Mouse (Mus musculus) liver, embryonic 13.5 days (tissue): ENCODE measurements at regions not wholly inside any gene's neighbourhood (a gene's known extent, or its start where the extent isn't known, plus 50 kb on each side); places are given as distances from the start of the nearest gene placed in this dataset.

Experiments
- ATAC-seq: fragments of 200-750 bp; cut with Nextera tagmentation; 2 replicates; pipeline ENCODE4 v1.8.0; 2017; ENCODE audit warnings: low read depth, mild to moderate bottlenecking, moderate number of reproducible peaks, moderate library complexity
- DNase-seq: peaks from one replicate; pipeline ENCODE4 v3.0.0; 2022
- H3K27ac ChIP-seq: fragments of 300-500 bp; sonication (generic); 2 replicates; pipeline ENCODE4 v1.5.1; 2015; ENCODE audit warnings: moderate library complexity, mild to moderate bottlenecking, inconsistent platforms
- H3K27me3 ChIP-seq: fragments of 300-500 bp; sonication (generic); 2 replicates; pipeline ENCODE4 v1.6.1; 2015; ENCODE audit warnings: mild to moderate bottlenecking, inconsistent platforms
- H3K36me3 ChIP-seq: fragments of 300-500 bp; sonication (generic); 2 replicates; pipeline ENCODE4 v1.6.1; 2015; ENCODE audit warnings: mild to moderate bottlenecking, inconsistent platforms
- H3K4me1 ChIP-seq: fragments of 300-500 bp; sonication (generic); replicated peaks from 2 replicates; pipeline ENCODE4 v1.6.1; 2015; ENCODE audit warnings: inconsistent platforms
- H3K4me2 ChIP-seq: fragments of 300-500 bp; sonication (generic); 2 replicates; pipeline ENCODE4 v1.6.1; 2015; ENCODE audit warnings: inconsistent platforms, mild to moderate bottlenecking, moderate library complexity
- H3K4me3 ChIP-seq: fragments of 300-500 bp; sonication (generic); replicated peaks from 2 replicates; pipeline ENCODE4 v1.5.1; 2015; ENCODE audit warnings: mild to moderate bottlenecking, inconsistent platforms
- H3K9ac ChIP-seq: fragments of 300-500 bp; sonication (generic); 2 replicates; pipeline ENCODE4 v1.6.1; 2015; ENCODE audit warnings: mild to moderate bottlenecking, inconsistent platforms
- H3K9me3 ChIP-seq: fragments of 300-500 bp; sonication (generic); replicated peaks from 2 replicates; pipeline ENCODE4 v1.6.1; 2016; ENCODE audit warnings: inconsistent platforms
- WGBS: fragments of 180-500 bp; shearing (Covaris S2); methylation state at CpG from one replicate; pipeline ENCODE4 v1.1.7; 2015; ENCODE audit not compliant: insufficient replicate concordance; 5-methylcytosine and 5-hydroxymethylcytosine counted together

DNA sequence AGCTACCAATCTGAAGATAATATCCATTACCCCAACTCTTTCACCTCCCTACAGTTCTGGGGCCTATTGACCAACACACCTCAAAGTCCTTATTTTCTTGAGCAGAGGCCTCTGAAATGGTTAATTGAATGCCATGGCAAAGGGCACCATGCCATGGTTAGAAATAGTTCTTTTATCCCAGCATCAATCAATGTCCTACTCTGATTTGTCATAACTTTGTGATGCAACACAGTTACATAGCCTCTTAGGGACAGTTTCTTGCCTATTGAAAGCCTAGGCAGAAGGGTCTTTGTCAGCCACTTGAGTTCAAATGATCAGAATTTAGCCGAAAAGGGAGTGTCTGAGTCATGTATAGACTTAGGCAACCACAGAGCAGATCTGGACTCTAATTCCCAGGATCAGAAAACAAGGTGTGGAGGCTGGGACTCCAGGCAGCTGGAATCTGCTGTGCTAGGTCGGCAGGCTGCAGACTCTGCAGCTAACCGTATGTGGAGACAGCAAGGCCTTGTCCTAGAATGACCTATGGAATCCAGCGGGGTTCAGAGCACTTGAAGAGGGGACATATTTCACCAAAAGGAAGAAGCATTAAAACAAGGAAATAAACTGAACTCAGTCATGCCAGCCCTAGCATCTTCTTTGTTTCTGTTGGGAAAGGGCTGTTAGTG, 368.1 kb downstream of the Cog6 start:
- Histone ChIP-seq H3K4me1 (no peaks in the 10 kb centered on the region), H3K27me3 (no peaks in the 10 kb centered on the region), H3K36me3 (no peaks in the 10 kb centered on the region), H3K4me2 (no peak overlapping the region), H3K9me3 (no peaks in the 10 kb centered on the region), H3K4me3 (no peak overlapping the region), H3K27ac (no peak overlapping the region), H3K9ac (no peak overlapping the region)
- 60% methylated on average over 4 of the region's 4 CpGs for WGBS
- DNase-seq = no peak
- no peak for ATAC-seq

DNA sequence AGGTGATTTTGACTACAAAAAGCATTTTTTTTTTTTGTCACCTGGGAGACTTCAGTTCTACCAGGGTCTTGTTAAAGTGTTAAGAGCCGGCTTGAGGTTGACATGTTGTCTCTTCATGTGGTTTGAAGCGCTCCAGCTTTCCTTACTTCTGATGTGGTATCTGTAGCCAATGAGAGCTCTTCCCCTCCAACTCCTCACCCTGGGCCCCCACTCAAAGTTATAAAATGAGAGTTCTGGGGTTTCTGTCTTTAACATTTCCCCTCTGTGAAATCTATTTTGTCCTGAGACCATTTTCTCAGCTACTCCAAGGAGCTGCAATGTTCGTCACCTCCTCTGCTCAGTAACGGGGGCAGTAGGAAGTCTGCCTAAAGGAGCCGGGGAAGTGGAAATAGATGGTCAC, 369.1 kb downstream of the Cog6 start:
- Histone ChIP-seq H3K9ac (no peak overlapping the region), H3K27me3 (no peaks in the 10 kb centered on the region), H3K4me3 (no peak overlapping the region), H3K27ac (no peak overlapping the region), H3K36me3 (no peaks in the 10 kb centered on the region), H3K9me3 (no peaks in the 10 kb centered on the region), H3K4me2 (no peak overlapping the region), H3K4me1 (no peaks in the 10 kb centered on the region)
- DNase-seq (no peak), ATAC-seq (no peak)
- WGBS = 72% methylated on average over 5 of the region's 5 CpGs

DNA sequence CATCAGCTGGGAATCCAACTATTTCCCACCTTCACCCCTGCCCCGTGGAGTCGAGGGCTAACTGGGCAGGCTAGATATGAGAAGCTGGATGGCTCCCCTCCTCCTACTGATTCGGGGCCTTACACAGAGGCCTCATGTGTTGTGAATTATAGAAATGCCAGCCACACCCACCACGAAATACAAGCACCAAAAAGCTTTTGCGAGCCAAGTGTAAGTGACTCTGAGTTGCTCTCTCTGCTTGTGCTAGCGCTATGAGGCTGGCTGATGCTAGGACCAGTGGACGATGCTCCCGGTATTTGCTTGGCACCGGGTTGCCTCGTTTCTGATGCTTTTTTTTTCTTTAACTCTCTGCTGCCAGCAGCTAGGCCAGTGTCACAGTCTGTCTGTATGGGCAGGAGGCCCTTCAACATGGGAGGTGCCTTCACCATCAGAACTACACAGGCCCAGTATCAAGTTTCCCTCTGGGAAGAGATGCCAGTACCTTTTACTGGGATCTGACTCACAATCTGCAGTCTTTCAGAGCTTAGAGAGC, 369.8 kb downstream of the Cog6 start:
- 62% methylated on average over 10 of the region's 10 CpGs for WGBS

DNA sequence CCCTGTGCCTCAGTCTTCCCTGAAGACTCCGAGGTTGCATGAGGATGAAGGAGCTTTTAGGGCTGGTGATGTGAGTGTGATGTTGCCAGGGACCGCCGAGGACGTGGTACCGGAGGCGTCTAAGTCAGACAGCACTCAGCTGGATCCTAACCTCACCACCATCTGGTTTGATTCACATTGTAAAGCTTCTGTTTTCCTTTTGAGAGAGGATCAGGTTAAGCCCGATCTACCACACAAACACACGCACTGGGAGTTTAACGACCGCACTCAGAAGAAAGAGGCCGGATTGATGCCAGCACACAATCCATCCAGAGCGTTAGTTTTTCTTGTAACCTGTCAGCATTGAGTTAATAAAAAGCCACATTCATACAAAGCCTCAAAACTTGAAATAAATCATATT, 371.9 kb downstream of the Cog6 start:
- no peak for DNase-seq
- ATAC-seq = no peak
- Histone ChIP-seq H3K27me3 (no peaks in the 10 kb centered on the region), H3K4me3 (no peak overlapping the region), H3K4me2 (no peak overlapping the region), H3K4me1 (no peaks in the 10 kb centered on the region), H3K9ac (no peak overlapping the region), H3K36me3 (no peaks in the 10 kb centered on the region), H3K9me3 (no peaks in the 10 kb centered on the region), H3K27ac (no peak overlapping the region)
- 76% methylated on average over 12 of the region's 12 CpGs for WGBS

More for the DNA sequence above, 369.8 kb downstream of the Cog6 start:
- H3K27me3 ChIP-seq = no peaks in the 10 kb centered on the region
- no peak for DNase-seq
- no peak overlapping the region for H3K4me2 ChIP-seq
- no peaks in the 10 kb centered on the region for H3K9me3 ChIP-seq
- H3K9ac ChIP-seq = no peak overlapping the region
- ATAC-seq = no peak
- H3K4me3 ChIP-seq = no peak overlapping the region
- no peaks in the 10 kb centered on the region for H3K4me1 ChIP-seq
- no peaks in the 10 kb centered on the region for H3K36me3 ChIP-seq
- no peak overlapping the region for H3K27ac ChIP-seq

DNA sequence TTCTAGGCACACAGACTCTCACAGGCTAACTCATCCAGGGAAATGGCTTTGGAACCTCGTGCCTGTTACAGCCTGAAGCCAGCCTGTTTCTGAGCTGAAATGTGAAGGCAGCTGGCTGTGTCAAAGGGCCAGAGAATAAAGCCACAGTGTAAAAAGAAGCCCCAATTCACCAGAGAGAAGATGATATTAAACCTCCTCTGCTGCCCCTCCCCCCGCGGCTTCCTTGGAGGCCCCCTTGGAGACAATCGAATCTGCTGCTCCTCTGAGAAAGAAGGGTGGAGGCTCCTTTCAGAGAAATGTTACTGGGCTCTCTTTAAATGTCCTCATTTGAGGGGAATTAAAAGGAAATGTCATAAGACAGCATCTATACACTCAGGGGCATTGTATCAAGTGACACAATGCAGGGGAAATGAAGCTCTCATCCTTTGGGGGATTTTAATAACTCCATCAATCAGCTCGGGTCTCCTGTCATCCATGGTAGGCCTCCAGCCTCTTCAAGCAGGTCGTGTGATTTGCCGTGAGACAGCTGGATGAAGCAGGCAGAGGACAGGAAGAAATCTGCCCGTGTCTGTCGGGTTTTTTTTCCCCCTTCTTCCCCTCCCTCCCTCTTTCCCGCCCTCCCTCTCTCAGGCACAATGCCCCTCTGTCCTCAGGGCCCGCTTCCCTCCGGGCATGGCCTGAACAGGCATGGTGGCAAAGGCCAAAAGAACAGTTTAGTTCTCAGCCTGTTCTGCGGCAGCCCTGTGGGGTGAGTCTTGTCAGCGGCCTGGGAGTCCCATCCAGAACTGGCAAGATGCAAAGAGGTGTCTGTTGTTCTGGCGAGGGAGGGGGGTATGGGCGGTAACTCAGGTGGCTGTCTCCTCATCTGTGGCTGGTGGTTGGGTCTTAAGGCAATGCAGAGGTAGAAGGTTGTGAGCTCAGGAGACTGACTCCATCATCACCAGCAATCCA, 372.6 kb downstream of the Cog6 start:
- 39% methylated on average over 16 of the region's 16 CpGs for WGBS
- no peak for ATAC-seq

DNA sequence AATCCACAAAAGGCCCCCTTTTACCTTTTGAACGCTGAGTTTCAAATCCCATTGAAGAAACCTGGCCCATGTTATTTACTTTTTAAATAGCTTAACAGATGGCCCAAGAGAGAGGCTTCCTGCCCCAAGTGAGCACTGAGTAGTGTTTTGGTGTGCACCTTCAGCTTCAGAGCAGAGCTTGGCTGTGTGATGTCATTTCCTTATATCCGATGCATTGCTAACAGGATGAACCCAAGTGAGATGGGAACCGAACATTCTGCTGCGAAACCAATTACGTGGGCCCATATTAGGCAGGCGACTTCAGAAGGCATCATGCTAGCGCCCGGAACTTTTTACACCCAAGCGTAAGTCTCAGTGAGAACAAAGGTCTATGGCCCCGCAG, 373.2 kb downstream of the Cog6 start:
- 72% methylated on average over 10 of the region's 10 CpGs for WGBS
- no peak overlapping the region for H3K9ac ChIP-seq
- no peaks in the 10 kb centered on the region for H3K36me3 ChIP-seq
- no peak for DNase-seq
- no peaks in the 10 kb centered on the region for H3K4me1 ChIP-seq
- no peaks in the 10 kb centered on the region for H3K27me3 ChIP-seq
- no peak overlapping the region for H3K27ac ChIP-seq
- no peak for ATAC-seq
- no peak overlapping the region for H3K4me2 ChIP-seq
- H3K4me3 ChIP-seq = no peak overlapping the region
- H3K9me3 ChIP-seq = no peaks in the 10 kb centered on the region

More for the DNA sequence above, 372.6 kb downstream of the Cog6 start:
- H3K36me3 ChIP-seq = no peaks in the 10 kb centered on the region
- no peak overlapping the region for H3K4me3 ChIP-seq
- no peak for DNase-seq
- H3K4me2 ChIP-seq = no peak overlapping the region
- H3K27me3 ChIP-seq = no peaks in the 10 kb centered on the region
- no peaks in the 10 kb centered on the region for H3K9me3 ChIP-seq
- H3K4me1 ChIP-seq = no peaks in the 10 kb centered on the region
- no peak overlapping the region for H3K27ac ChIP-seq
- H3K9ac ChIP-seq = no peak overlapping the region

DNA sequence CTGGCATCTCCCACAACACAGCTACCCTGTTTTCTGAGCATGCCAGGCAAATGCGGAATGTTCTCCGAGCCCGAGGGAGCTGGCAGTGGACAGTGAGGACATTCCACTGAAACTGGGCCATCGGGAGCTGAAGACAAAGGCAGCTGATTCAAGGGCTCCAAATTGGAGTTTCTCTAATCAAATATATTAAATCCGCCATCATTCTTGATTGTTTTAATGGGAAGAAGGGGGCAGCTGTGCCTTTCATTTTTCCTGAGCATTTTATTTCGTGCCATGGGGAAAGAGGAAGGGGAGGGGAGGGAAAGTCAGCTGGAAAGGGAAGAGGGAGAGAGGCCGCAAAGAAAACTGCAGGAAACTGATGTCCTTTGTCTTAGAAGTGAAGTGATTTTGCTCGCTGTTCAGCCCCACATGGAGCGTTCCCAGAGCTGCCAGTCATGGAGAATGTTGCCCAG, 373.9 kb downstream of the Cog6 start:
- H3K27ac ChIP-seq = no peak overlapping the region
- H3K27me3 ChIP-seq = no peaks in the 10 kb centered on the region
- 61% methylated on average over 9 of the region's 9 CpGs for WGBS
- DNase-seq (no peak), ATAC-seq (no peak)
- H3K9me3 ChIP-seq = no peaks in the 10 kb centered on the region
- no peaks in the 10 kb centered on the region for H3K36me3 ChIP-seq
- H3K9ac ChIP-seq = no peak overlapping the region
- no peak overlapping the region for H3K4me2 ChIP-seq
- H3K4me3 ChIP-seq = no peak overlapping the region
- H3K4me1 ChIP-seq = no peaks in the 10 kb centered on the region

DNA sequence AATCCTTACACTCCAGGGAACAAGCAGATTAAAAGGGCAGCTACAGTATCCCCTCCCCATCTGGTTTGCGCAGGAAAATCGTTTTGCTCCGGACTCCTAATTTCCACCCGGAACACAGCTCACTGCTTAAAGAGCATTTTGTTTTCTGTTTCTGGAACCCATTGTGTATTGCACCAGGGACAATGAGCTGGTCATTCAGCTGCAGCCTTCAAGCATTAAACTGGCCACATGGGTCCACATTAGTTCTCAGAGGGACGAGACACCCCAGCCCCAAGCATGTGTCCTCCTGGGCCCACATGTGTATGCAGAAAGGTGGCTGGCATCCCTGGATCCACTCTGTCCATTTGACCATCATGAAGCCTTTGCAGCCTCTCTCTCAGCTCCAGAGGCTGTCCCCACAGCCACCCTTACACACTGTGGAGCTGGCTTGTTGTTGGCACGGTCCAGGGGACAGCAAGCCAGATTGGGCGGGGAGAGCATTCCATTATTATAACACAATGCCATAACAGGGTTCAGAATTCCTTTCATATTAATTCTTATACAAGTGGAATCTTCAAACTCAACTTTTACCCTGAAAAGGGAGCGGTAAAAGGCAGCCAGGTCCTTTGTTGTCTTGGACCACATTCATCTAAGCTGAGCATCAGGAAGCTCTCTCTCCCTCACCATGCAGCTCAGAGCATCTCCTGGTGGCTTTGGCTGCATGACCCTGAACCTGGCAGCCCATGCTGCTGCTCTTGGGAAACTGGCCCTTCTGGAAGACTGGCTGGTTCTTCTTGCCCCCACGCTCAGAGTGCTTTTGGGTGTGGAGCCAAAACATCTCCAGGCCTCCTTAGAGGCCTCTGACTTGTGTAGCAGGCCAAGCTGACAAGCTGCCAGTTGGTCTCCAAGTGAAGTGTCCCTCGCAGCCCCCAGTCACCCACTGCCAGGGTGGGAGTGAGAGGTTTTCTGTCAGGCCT, 373.4 kb downstream of the Foxo1 start:
- DNase-seq (no peak), ATAC-seq (no peak)
- no peak overlapping the region for H3K27ac ChIP-seq
- 72% methylated on average over 10 of the region's 10 CpGs for WGBS
- H3K9ac ChIP-seq = no peak overlapping the region
- no peaks in the 10 kb centered on the region for H3K9me3 ChIP-seq
- no peaks in the 10 kb centered on the region for H3K4me1 ChIP-seq
- no peaks in the 10 kb centered on the region for H3K27me3 ChIP-seq
- no peak overlapping the region for H3K4me2 ChIP-seq
- H3K36me3 ChIP-seq = no peaks in the 10 kb centered on the region
- H3K4me3 ChIP-seq = no peak overlapping the region

DNA sequence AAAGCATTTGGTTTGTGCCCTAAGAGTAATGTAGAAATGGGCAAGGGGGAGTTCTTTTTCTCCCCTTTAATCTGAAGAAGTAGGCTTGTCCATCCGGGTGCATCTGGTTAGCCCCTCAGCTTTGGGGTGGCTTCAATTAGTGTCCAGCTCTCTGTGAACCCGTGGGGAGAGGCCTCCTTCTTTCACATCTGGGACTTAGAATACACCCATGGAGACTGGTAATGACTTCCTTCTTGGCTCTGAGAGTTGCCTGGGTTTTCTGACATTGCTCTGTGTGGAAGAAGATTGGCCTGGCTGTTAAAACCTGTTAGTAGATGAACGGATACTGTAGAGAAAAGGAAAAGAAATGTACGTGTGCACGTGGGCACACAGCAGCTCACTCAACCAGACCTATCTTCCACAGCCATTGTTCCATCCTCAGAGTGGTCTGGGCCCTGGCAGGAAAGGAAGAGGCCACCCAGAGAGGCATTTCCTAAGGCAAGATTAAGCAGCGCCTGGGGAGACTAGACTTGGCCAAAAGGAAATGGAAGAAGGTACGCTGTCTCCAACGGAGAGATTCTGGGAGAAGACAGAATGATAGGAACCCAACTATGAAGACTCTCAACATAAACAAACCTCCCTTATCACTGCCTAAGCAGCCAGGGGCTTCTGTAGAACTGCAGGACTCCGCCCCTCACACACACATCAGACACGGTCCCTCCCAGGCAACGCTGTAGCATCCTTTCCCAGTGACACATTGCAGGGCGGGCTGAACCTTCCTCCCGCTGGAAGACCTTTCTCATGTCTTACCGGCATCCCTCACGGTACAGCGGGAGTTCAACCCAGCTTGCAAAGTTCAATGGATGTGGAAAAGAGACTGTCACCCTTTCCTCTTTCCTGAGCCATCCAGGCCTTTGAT, 372.4 kb downstream of the Foxo1 start:
- no peak; the same call in 1 of the 2 replicates for ATAC-seq
- no peak overlapping the region for H3K4me2 ChIP-seq
- no peaks in the 10 kb centered on the region for H3K9me3 ChIP-seq
- H3K27ac ChIP-seq = no peak overlapping the region
- no peak for DNase-seq
- H3K36me3 ChIP-seq = no peaks in the 10 kb centered on the region
- no peaks in the 10 kb centered on the region for H3K27me3 ChIP-seq
- 25% methylated on average over 16 of the region's 16 CpGs for WGBS
- no peaks in the 10 kb centered on the region for H3K4me1 ChIP-seq
- H3K4me3 ChIP-seq = no peak overlapping the region
- H3K9ac ChIP-seq = no peak overlapping the region

DNA sequence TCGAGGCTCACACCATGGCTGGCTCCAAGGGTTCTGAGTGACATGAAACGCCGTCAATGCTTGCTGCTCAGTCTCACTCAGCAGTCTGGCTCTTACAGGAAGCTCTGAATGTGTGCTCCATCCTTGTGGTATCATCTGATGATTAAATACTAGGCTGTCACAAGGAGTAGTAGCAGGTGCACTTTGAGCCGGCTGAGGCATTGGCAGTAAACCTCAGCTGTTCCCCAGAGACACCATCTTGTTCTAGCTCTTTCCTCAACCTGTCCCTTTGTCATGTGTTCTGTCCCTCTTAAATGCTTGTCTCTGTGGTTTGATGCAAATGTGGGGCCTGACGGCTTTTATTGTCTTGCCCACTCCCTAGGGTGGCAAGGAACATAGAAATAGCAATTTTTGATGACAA, 370.7 kb downstream of the Foxo1 start:
- Histone ChIP-seq H3K27ac (no peak overlapping the region), H3K4me3 (no peak overlapping the region), H3K27me3 (no peaks in the 10 kb centered on the region), H3K9me3 (no peaks in the 10 kb centered on the region), H3K9ac (no peak overlapping the region), H3K4me2 (no peak overlapping the region), H3K4me1 (no peaks in the 10 kb centered on the region), H3K36me3 (no peaks in the 10 kb centered on the region)
- no peak for ATAC-seq
- 66% methylated on average over 5 of the region's 5 CpGs for WGBS
- DNase-seq = no peak
